Mouse (Mus musculus): ENCODE results near the gene Frat2.

DNA sequence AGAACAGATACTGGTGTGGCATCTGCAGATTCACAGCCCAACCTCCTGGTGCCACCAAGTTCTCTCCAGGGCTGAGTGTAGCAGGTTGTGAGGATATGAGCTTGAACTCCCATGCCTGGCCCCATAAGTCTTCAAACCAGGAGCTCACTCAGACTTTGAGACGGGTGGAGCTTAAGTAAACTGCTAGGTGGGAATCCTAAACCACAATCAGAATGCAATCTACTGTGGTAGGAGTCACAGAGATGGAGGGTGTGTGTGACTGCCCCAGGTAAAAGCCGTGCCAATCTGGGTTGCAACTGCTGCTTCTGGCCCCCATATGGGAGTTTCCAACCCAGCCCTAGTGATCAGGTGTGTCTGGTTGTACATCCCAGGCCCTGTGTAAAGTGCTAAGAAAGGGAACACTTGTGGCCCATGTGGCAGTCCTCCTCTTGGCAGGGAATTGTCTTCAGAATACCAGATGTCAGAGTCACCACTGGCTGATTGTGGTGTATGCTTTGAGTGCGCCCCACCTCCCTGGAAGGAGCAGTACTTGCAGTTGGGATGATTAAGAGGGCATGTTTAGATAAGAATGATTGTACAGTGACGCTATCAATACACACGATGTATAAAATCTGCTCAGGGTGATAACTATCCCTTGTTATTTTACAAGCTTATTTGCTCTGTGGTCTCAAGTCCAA is 9.3 kb upstream of the Frat2 start:
- TF ChIP-seq POLR2A (IDR thresholded peaks at IDR 0.05; ENCODE audit: extremely low read depth, insufficient read depth, low read length) (no peak), CTCF (IDR thresholded peaks at IDR 0.05; ENCODE audit: extremely low read depth, insufficient read depth, low read length) (no peak)
